Mouse (Mus musculus) midbrain, embryonic 12.5 days (tissue): ENCODE measurements around the gene 2210011C24Rik. TPM values are rescaled to one million over a fixed set of nuclear protein-coding genes. Genes with fewer than 3 reads are reported as not detected.
"Not testable (repeated sequence)": the region's sequence is repeated elsewhere in the genome, so short reads cannot be mapped to it uniquely, and the experiment has no call there.

Source experiments
- ATAC-seq: fragments of 200-750 bp; cut with Nextera tagmentation; 2 replicates; pipeline ENCODE4 v1.8.0; 2017; ENCODE audit warnings: low read depth, moderate TSS enrichment, moderate library complexity; ENCODE audit not compliant: low FRiP score
- H3K27ac ChIP-seq: fragments of 300-500 bp; sonication (generic); replicated peaks from 2 replicates; pipeline ENCODE4 v1.5.1; 2016; ENCODE audit warnings: mild to moderate bottlenecking
- H3K27me3 ChIP-seq: fragments of 300-500 bp; sonication (generic); 2 replicates; pipeline ENCODE4 v1.6.1; 2016; ENCODE audit warnings: mild to moderate bottlenecking
- H3K36me3 ChIP-seq: fragments of 300-500 bp; sonication (generic); 2 replicates; pipeline ENCODE4 v1.6.1; 2016
- H3K4me1 ChIP-seq: fragments of 300-500 bp; sonication (generic); 2 replicates; pipeline ENCODE4 v1.6.1; 2016
- H3K4me2 ChIP-seq: fragments of 300-500 bp; sonication (generic); replicated peaks from 2 replicates; pipeline ENCODE4 v1.6.1; 2016; ENCODE audit warnings: mild to moderate bottlenecking, moderate library complexity
- H3K4me3 ChIP-seq: fragments of 300-500 bp; sonication (generic); 2 replicates; pipeline ENCODE4 v1.5.1; 2016; ENCODE audit warnings: mild to moderate bottlenecking
- H3K9ac ChIP-seq: fragments of 300-500 bp; sonication (generic); replicated peaks from 2 replicates; pipeline ENCODE4 v1.6.1; 2016; ENCODE audit warnings: mild to moderate bottlenecking, moderate library complexity
- H3K9me3 ChIP-seq: fragments of 300-500 bp; sonication (generic); 2 replicates; pipeline ENCODE4 v1.6.1; 2016; ENCODE audit warnings: mild to moderate bottlenecking
- WGBS: fragments of 180-500 bp; shearing (Covaris S2); methylation state at CpG from one replicate; pipeline ENCODE4 v1.1.7; 2016; 5-methylcytosine and 5-hydroxymethylcytosine counted together
- polyA plus RNA-seq: library from polyadenylated mRNA; unstranded; fragments of >200 nt; fragmentation: Nextera tagmentation; extraction: Ambion mirVana; gene quantifications from 2 replicates; pipeline ENCODE4 v1.2.1, GENCODE M21; 2016

2210011C24Rik gene
- polyA plus RNA-seq, 1 experiment from 2014 or later: not detected

DNA sequence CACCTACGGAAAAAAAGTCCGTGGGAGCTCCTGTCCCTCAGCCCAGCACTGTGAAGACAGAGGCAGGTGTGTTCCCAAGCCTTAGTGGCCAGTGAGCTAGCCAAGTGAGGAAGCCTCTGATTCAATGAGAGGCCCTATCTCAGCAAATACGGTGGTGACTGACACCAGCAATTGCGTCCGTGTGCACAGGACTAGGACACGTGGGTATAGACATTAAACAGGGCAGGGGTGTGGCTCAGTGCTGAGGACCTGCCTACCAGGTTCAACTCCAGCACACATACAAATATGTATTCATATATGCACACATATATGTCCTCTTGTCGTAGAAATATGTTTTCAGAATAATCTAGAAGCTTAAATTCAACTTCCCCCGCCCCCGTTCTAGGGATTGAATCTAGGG lies 7.8 kb upstream of the 2210011C24Rik start:
- Histone ChIP-seq H3K4me2 (no peak overlapping the region), H3K9ac (no peak overlapping the region), H3K9me3 (no peaks in the 10 kb centered on the region), H3K4me3 (no peak overlapping the region), H3K36me3 (no peaks in the 10 kb centered on the region), H3K4me1 (peaks cover 6% of the 10 kb centered on the region), H3K27me3 (peaks cover 56% of the 10 kb centered on the region), H3K27ac (no peak overlapping the region)
- no peak for ATAC-seq
- 86% methylated on average over 9 of the region's 9 CpGs for WGBS

DNA sequence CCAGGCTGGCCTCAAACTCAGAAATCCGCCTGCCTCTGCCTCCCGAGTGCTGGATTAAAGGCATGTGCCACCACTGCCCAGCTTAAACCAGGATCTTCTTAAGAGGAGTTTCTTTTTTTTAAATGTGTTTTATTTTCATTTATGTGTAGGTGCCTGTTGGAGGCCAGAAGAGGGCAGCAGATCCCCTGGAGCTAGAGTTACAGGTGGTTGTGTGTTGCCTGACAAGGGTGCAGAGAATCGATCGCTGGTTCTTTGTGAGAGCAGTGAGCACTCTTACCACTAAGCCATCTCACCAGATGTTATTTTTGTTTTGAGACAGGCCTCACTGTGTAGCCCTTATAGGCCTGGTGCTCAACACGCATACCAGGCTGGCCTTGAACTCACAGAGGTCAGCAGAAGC lies 3.9 kb upstream of the 2210011C24Rik start:
- Histone ChIP-seq H3K4me3 (no peak overlapping the region), H3K27me3 (peaks cover 58% of the 10 kb centered on the region), H3K9me3 (no peaks in the 10 kb centered on the region), H3K36me3 (no peaks in the 10 kb centered on the region), H3K27ac (no peak overlapping the region), H3K4me1 (peaks cover 19% of the 10 kb centered on the region), H3K4me2 (no peak overlapping the region), H3K9ac (no peak overlapping the region)
- no peak for ATAC-seq
- 90% methylated on average over 5 of the region's 5 CpGs for WGBS

DNA sequence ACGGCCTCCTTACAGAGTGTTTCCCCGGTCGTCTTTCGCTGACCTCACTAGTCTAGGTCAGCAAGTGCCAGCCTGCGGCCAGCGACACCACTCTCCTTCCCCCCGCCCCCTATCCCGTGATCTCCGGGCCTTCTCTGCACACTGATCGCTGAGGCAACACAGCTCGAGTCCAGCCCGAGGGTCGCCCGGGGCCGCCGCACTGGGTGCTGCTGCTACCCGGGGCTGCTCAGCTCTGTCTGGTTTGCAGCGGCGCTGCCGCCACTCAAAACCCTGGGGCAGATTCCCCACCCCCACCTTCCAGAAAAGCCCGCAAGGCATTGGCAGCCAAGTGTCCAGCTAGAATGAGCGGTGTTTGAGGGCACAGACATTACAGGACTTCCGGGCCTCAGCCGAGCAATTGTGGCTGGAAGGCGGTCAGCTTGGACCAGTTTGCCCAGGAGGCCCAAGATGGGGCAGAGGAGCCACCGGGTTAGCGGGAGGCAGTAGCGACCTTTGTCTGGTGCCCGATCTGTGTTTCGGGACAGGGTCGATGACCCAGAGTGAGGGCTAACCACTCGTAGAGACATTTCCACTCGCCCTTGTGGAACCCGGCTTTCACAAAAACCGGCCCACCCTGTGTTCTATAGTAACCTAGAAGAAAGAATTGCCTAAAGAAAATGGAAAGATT lies 661 bp upstream of the 2210011C24Rik start:
- H3K4me1 ChIP-seq: peaks cover 27% of the 10 kb centered on the region
- peak overlapping the region; percentile 97 for H3K4me2 ChIP-seq
- peak overlapping the region; percentile 49; the same call in 1 of the 2 replicates for H3K9ac ChIP-seq
- no peak for ATAC-seq
- no peak overlapping the region for H3K27ac ChIP-seq
- H3K36me3 ChIP-seq: no peaks in the 10 kb centered on the region
- no peaks in the 10 kb centered on the region for H3K9me3 ChIP-seq
- 2% methylated on average over 35 of the region's 35 CpGs for WGBS
- peak overlapping the region; percentile 54 for H3K4me3 ChIP-seq
- H3K27me3 ChIP-seq: peaks cover 60% of the 10 kb centered on the region

DNA sequence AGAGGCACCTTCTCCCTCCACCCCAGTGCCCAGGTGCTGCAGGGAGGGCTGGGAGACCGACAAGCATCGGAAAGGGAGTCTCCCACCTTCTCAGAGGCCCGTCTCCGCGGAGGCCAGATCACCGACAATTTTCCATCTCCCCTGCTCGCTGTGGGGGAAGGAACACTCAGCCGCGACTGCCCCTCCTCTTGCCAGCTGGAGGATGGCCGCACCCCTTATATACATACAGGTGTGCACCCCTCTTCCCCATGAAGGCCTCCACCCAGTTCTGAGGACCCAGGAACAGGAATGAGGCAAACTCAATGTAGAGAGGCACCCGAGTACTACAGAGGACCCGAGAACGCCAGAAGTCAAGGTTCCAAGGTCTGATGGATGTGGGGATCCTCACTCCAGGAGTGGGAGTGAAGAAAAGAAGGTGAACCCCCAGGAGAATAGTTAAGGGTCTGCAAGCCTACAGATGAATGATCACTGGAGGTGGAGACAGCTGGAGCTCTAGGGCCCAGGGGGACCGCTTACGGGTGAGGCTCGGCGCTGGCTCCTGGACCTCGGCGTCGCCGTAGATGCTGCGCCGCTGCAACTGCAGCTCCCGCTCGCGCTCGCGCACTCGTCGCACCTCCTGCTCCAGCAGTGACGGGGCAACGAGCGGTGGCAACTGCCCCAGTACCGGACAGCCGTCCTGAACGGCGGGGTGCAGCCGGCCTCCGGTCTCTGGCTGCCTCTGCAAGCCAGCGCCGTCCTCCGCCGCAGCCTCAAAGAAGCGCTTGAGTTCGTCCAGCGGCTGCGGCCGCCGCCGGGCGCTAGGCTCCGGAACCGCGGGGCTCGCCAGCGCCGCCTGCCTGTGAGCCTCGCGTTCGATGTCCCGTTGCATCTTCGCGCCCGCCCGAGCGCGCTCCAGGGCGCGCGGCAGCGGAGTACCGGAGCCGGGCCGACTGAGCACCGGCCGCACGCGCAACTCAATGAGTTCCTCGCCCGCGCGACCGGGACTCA lies 1.1 kb downstream of the 2210011C24Rik start:
- peak; percentile 54 for ATAC-seq
- no peak overlapping the region for H3K27ac ChIP-seq
- peak overlapping the region; percentile 97 for H3K4me2 ChIP-seq
- 2% methylated on average over 82 of the region's 83 CpGs for WGBS
- H3K9ac ChIP-seq: peak overlapping the region; percentile 60
- H3K9me3 ChIP-seq: no peaks in the 10 kb centered on the region
- peaks cover 55% of the 10 kb centered on the region for H3K27me3 ChIP-seq
- H3K4me1 ChIP-seq: peaks cover 27% of the 10 kb centered on the region
- H3K4me3 ChIP-seq: peak overlapping the region; percentile 54
- H3K36me3 ChIP-seq: no peaks in the 10 kb centered on the region

DNA sequence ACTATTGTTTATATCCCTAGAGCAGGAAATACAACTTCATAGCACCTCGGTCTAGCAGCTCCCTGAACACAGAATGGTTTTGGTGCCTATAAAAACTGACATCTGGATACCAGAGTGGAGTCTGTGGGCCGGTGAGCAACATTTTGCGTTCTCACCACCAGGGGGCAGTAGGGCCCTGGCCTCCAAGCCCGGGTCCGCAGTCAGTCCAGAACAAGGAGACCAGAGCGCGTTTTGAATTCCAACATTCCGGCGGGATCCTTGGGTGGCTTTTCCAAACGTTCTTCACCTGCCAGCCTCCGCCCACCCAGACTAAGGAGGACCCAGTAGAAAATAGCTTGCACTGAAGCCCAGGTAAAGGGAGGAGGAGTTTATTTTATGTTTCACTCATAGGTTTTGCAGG lies 2.1 kb downstream of the 2210011C24Rik start:
- no peak overlapping the region for H3K27ac ChIP-seq
- no peak for ATAC-seq
- no peak overlapping the region for H3K4me3 ChIP-seq
- 2% methylated on average over 11 of the region's 11 CpGs for WGBS
- no peak overlapping the region for H3K4me2 ChIP-seq
- no peaks in the 10 kb centered on the region for H3K36me3 ChIP-seq
- no peaks in the 10 kb centered on the region for H3K9me3 ChIP-seq
- H3K4me1 ChIP-seq: peaks cover 30% of the 10 kb centered on the region
- H3K9ac ChIP-seq: no peak overlapping the region
- peaks cover 49% of the 10 kb centered on the region for H3K27me3 ChIP-seq

DNA sequence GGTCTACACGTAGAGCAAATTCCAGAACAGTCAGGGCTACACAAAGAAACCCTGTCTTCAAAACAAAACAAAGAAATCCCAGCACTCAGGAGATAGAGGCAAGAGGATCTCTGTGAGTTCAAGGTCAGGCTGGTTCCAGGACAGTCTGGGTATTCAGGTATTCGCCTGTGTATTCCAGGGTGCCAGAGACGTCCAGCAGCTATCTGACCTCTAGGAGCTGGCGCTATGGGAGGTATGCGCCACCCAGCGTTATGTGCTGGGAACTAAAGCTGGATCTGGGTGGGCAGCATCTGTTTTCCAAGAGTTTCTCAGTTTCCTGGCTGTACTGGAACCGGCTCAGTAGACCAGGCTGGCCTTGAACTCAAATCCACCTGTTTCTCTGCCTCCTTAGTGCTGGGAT lies 3.6 kb downstream of the 2210011C24Rik start:
- Histone ChIP-seq H3K4me3 (no peak overlapping the region), H3K27ac (no peak overlapping the region), H3K4me1 (peaks cover 40% of the 10 kb centered on the region), H3K27me3 (peaks cover 40% of the 10 kb centered on the region), H3K9me3 (no peaks in the 10 kb centered on the region), H3K36me3 (no peaks in the 10 kb centered on the region), H3K9ac (no peak overlapping the region), H3K4me2 (no peak overlapping the region)
- no peak for ATAC-seq
- WGBS: 23% methylated on average over 7 of the region's 7 CpGs

DNA sequence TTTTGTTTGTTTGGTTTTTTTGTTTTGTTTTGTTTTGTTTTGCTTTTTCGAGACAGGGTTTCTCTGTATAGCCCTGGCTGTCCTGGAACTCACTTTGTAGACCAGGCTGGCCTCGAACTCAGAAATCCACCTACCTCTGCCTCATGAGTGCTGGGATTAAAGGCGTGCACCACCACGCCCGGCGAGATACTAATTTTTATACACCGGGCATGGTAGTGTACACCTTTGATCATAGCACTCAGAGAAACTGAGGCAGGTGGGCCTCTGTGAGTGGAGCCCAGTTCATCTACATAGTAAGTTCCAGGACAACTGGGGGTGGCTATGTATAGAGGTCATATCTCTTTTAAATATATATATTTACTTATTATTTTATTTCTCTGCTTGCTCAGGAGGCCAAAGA lies 6.5 kb downstream of the 2210011C24Rik start:
- not testable (repeated sequence) for H3K9me3 ChIP-seq
- 94% methylated on average over 7 of the region's 7 CpGs for WGBS
- peaks cover 40% of the 10 kb centered on the region for H3K27me3 ChIP-seq

DNA sequence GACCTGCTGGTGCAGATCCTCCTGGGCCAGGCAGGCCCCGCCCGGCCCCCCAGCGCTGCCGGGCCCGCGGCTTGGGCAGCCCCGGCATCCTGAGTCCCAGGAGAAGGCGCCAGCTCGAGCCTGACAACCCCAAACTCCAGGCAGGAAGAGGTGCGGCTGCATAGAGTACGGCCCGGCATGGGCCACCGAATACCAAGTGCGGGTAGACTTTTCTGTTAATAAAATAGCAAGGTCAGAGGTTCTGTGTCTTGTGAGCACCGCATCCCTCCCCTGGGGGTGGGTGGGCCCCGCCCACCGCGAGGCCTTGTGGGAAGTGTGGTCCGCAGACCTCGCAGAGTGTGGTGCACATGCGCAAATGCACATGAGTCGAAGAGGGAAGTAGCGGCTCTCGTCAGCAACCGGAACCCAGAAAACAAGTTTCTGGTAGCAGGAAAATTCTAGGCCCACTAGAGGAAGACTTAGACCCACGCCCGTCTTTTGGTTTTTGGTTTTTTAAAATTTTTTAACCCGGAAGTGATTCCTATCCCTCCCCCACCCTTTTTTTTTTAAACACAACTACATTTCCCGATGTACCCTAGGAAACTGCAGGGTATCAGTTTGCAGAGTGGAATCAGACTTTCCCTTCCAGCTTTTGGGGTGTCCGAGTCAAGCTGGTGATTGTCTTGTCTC lies 7.3 kb downstream of the 2210011C24Rik start:
- H3K9me3 ChIP-seq: no peaks in the 10 kb centered on the region
- H3K9ac ChIP-seq: peak overlapping the region; percentile 55
- H3K36me3 ChIP-seq: peaks cover 5% of the 10 kb centered on the region
- peaks cover 41% of the 10 kb centered on the region for H3K27me3 ChIP-seq
- peak overlapping the region; percentile 56 for H3K4me3 ChIP-seq
- peak; percentile 83 for ATAC-seq
- peak overlapping the region; percentile 69 for H3K4me2 ChIP-seq
- H3K27ac ChIP-seq: peak overlapping the region; percentile 67
- peaks cover 32% of the 10 kb centered on the region for H3K4me1 ChIP-seq
- WGBS: under 1% methylated on average over 30 of the region's 30 CpGs

More for the DNA sequence above, 6.5 kb downstream of the 2210011C24Rik start:
- H3K4me1 ChIP-seq: peaks cover 35% of the 10 kb centered on the region
- H3K36me3 ChIP-seq, H3K9ac ChIP-seq, H3K27ac ChIP-seq, H3K4me2 ChIP-seq, ATAC-seq, H3K4me3 ChIP-seq: not testable (repeated sequence)

DNA sequence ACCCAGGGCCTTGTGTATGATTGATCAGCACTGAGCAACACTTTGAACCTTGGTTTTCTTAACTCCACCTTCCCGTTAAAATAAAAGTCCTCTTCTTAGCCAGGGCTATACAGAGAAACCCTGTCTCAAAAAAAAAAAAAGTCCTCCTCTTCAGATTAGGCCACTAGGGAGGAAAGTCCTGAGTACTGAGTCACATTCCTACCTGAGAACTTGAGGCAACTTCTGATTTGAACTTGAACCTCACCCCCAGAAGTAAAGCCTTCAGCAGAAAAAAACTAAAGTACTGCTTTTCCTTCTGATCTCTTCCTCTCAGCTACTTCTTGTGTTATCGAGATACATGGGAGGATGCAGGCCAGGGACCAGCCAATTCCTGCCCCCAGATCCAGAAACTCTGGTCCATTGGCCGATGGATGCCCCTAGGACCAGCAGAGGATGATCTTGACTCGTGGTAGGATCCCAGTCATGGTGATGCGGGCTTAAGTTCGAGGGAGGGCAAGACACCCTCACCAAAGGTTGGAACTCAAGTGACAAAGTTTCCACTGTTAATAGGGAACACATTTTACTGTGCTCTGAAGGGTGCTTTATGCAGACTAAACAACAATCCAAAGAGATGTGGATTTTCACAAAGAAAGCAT lies 8.2 kb downstream of the 2210011C24Rik start:
- H3K4me3 ChIP-seq: peak overlapping the region; percentile 56
- peak overlapping the region; percentile 69 for H3K4me2 ChIP-seq
- 74% methylated on average over 6 of the region's 6 CpGs for WGBS
- no peak for ATAC-seq
- no peaks in the 10 kb centered on the region for H3K9me3 ChIP-seq
- no peak overlapping the region for H3K27ac ChIP-seq
- H3K27me3 ChIP-seq: peaks cover 46% of the 10 kb centered on the region
- H3K4me1 ChIP-seq: peaks cover 41% of the 10 kb centered on the region
- peak overlapping the region; percentile 55 for H3K9ac ChIP-seq
- peaks cover 10% of the 10 kb centered on the region for H3K36me3 ChIP-seq

DNA sequence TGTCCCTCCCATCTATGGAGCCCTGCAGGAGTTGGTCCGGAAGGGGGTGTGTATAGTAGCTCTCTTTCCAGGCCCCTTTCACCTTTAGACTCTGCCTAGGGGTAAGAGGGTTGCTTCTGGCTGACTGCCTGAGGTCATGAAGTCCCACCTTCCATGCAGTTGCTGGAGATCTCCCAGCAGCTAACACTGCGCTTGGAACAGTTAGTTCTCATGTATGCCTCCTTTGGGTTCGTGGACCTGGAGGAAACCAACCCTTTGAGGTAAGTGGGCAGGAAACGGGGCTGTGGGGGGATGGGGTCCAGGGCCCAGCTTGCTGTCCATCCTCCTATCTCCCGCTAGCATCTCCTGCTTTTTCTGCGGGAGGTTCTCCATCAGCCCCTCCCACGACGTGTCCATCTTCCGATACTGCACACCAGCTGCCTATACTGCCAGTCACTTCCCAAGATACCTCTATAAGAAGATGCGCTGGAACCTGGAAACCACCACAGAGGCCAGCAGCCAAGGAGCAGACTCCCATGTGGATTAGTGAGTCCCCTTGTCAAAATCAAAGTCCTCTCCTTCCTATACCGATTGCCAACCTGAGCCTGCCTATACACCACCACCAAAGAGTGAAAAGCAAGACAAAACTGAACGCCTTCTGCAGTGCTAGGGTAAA lies 8.9 kb downstream of the 2210011C24Rik start:
- H3K4me3 ChIP-seq: no peak overlapping the region
- H3K27me3 ChIP-seq: peaks cover 46% of the 10 kb centered on the region
- 0 out of 2 replicates have a peak overlapping the region, but pooled peaks have one; percentile 5 for H3K4me2 ChIP-seq
- no peak overlapping the region for H3K9ac ChIP-seq
- H3K36me3 ChIP-seq: peaks cover 10% of the 10 kb centered on the region
- no peak overlapping the region for H3K27ac ChIP-seq
- 57% methylated on average over 12 of the region's 12 CpGs for WGBS
- ATAC-seq: no peak
- H3K9me3 ChIP-seq: no peaks in the 10 kb centered on the region
- H3K4me1 ChIP-seq: peaks cover 46% of the 10 kb centered on the region
